Mouse (Mus musculus) ZHBTc4 (cell line): ENCODE results near the gene Casc3.
A peak's percentile ranks its signal among the peaks of the same experiment; 100 is the strongest.

Source experiments
- DNase-seq: peaks from one replicate; pipeline ENCODE4 v3.0.0-alpha.2; 2011; ENCODE audit warnings: low read depth, low spot score

Gene Casc3

GRCm38 (mm10) chr11:98804605-98805004 lies at the start of gene Casc3:
Gene Casc3, plus strand, starts transcription at chr11:98804905.
- DNase-seq = no peak

GRCm38 (mm10) chr11:98755726-98756380 lies 48.9 kb upstream of the Casc3 start:
- no peak for DNase-seq

- DNase-seq = no peak
Measured at GRCm38 (mm10) chr11:98756711-98757110, 48.0 kb upstream of the Casc3 start.

GRCm38 (mm10) chr11:98761939-98762338 lies 42.8 kb upstream of the Casc3 start:
- DNase-seq = no peak

GRCm38 (mm10) chr11:98762756-98763501 lies 41.8 kb upstream of the Casc3 start:
- DNase-seq = peak; percentile 66

GRCm38 (mm10) chr11:98763502-98763861 lies 41.2 kb upstream of the Casc3 start:
- DNase-seq = peak; percentile 61

GRCm38 (mm10) chr11:98764091-98764490 lies 40.6 kb upstream of the Casc3 start:
- peak; percentile 30 for DNase-seq

GRCm38 (mm10) chr11:98764746-98765145 lies 40.0 kb upstream of the Casc3 start:
- no peak for DNase-seq

- no peak for DNase-seq
Measured at GRCm38 (mm10) chr11:98765421-98766309, 39.0 kb upstream of the Casc3 start.

GRCm38 (mm10) chr11:98766346-98766745 lies 38.4 kb upstream of the Casc3 start:
- no peak for DNase-seq

GRCm38 (mm10) chr11:98766816-98767215 lies 37.9 kb upstream of the Casc3 start:
- DNase-seq = no peak

GRCm38 (mm10) chr11:98767276-98767675 lies 37.4 kb upstream of the Casc3 start:
- peak; percentile 54 for DNase-seq

GRCm38 (mm10) chr11:98767713-98768112 lies 37.0 kb upstream of the Casc3 start:
- no peak for DNase-seq

GRCm38 (mm10) chr11:98768127-98769006 lies 36.3 kb upstream of the Casc3 start:
- DNase-seq = no peak

- DNase-seq = no peak
Measured at GRCm38 (mm10) chr11:98769007-98769954, 35.4 kb upstream of the Casc3 start.

GRCm38 (mm10) chr11:98770096-98770975 lies 34.4 kb upstream of the Casc3 start:
- no peak for DNase-seq

GRCm38 (mm10) chr11:98771131-98771530 lies 33.6 kb upstream of the Casc3 start:
- DNase-seq = no peak

- DNase-seq = no peak
Measured at GRCm38 (mm10) chr11:98771844-98772525, 32.7 kb upstream of the Casc3 start.
